Mouse (Mus musculus): ENCODE data around the gene Gm3476. TPM values are rescaled to one million over a fixed set of nuclear protein-coding genes. Genes with fewer than 3 reads are reported as not detected.
"Not testable (repeated sequence)": the region's sequence is repeated elsewhere in the genome, so short reads cannot be mapped to it uniquely, and the experiment has no call there.

Gm3476 gene
- not detected in 2 replicates for polyA plus RNA-seq (2014; fragmentation: Nextera tagmentation; extraction: Ambion mirVana)

GRCm38 (mm10) chr14:6125707-6126106, at the start of gene Gm3476:
Gene Gm3476, minus strand, starts transcription at chr14:6125807.
- H3K4me3 ChIP-seq (ENCODE audit: low read depth, low read length); H3K27me3 ChIP-seq (ENCODE audit: control insufficient read depth, insufficient read depth, low read length); H3K4me1 ChIP-seq (ENCODE audit: control insufficient read depth, insufficient read depth, low read length); H3K36me3 ChIP-seq (ENCODE audit: control insufficient read depth, insufficient read depth, low read length); H3K27ac ChIP-seq (ENCODE audit: low read length); H3K9ac ChIP-seq (replicated peaks; ENCODE audit: low read depth, low read length); H3K9me3 ChIP-seq (ENCODE audit: control insufficient read depth, low read depth, low read length); ATAC-seq (ENCODE audit: insufficient number of reproducible peaks, insufficient read depth, low FRiP score, low read depth); H3K4me2 ChIP-seq (replicated peaks; ENCODE audit: low read depth, low read length): not testable (repeated sequence)
- no CpG with 5 or more reads among the region's 1 CpGs for WGBS

- not testable (repeated sequence) for H3K9ac ChIP-seq (replicated peaks; ENCODE audit: low read depth, low read length); H3K9me3 ChIP-seq (ENCODE audit: control insufficient read depth, low read depth, low read length); ATAC-seq (ENCODE audit: insufficient number of reproducible peaks, insufficient read depth, low FRiP score, low read depth); H3K27me3 ChIP-seq (ENCODE audit: control insufficient read depth, insufficient read depth, low read length); H3K27ac ChIP-seq (ENCODE audit: low read length); H3K4me1 ChIP-seq (ENCODE audit: control insufficient read depth, insufficient read depth, low read length); H3K4me3 ChIP-seq (ENCODE audit: low read depth, low read length); H3K36me3 ChIP-seq (ENCODE audit: control insufficient read depth, insufficient read depth, low read length); H3K4me2 ChIP-seq (replicated peaks; ENCODE audit: low read depth, low read length)
- 92% methylated on average over 2 of the region's 9 CpGs for WGBS
Measured at GRCm38 (mm10) chr14:6163538-6163937, 37.9 kb upstream of the Gm3476 start.

- no CpG with 5 or more reads among the region's 1 CpGs for WGBS
- H3K27me3 ChIP-seq (ENCODE audit: control insufficient read depth, insufficient read depth, low read length); H3K4me2 ChIP-seq (replicated peaks; ENCODE audit: low read depth, low read length); H3K9me3 ChIP-seq (ENCODE audit: control insufficient read depth, low read depth, low read length); H3K4me3 ChIP-seq (ENCODE audit: low read depth, low read length); ATAC-seq (ENCODE audit: insufficient number of reproducible peaks, insufficient read depth, low FRiP score, low read depth); H3K36me3 ChIP-seq (ENCODE audit: control insufficient read depth, insufficient read depth, low read length); H3K4me1 ChIP-seq (ENCODE audit: control insufficient read depth, insufficient read depth, low read length); H3K9ac ChIP-seq (replicated peaks; ENCODE audit: low read depth, low read length); H3K27ac ChIP-seq (ENCODE audit: low read length): not testable (repeated sequence)
Measured at GRCm38 (mm10) chr14:6161085-6161484, 35.5 kb upstream of the Gm3476 start.

- Histone ChIP-seq H3K4me3 (ENCODE audit: low read depth, low read length) (peak within 1 kb of the TSS; percentile 24), H3K4me2 (replicated peaks; ENCODE audit: low read depth, low read length) (peak within 1 kb of the TSS; percentile 35)
- H3K27ac ChIP-seq (ENCODE audit: low read length); H3K9me3 ChIP-seq (ENCODE audit: control insufficient read depth, low read depth, low read length); H3K9ac ChIP-seq (replicated peaks; ENCODE audit: low read depth, low read length); H3K36me3 ChIP-seq (ENCODE audit: control insufficient read depth, insufficient read depth, low read length); H3K4me1 ChIP-seq (ENCODE audit: control insufficient read depth, insufficient read depth, low read length); H3K27me3 ChIP-seq (ENCODE audit: control insufficient read depth, insufficient read depth, low read length): not testable (repeated sequence)
- whole genome bisulfite sequencing, result under 1% methylated on average over 26 of the region's 51 CpGs
- peak; percentile 85; the same call in 1 of the 2 replicates for ATAC-seq (ENCODE audit: insufficient number of reproducible peaks, insufficient read depth, low FRiP score, low read depth)
Measured at GRCm38 (mm10) chr14:6108272-6108925, 17.2 kb downstream of the Gm3476 start, which contains the start of gene Gm3468. Gene Gm3468, minus strand, starts transcription at chr14:6108665.

- not testable (repeated sequence) for H3K36me3 ChIP-seq (ENCODE audit: control insufficient read depth, insufficient read depth, low read length); H3K9ac ChIP-seq (replicated peaks; ENCODE audit: low read depth, low read length); H3K4me3 ChIP-seq (ENCODE audit: low read depth, low read length); H3K27me3 ChIP-seq (ENCODE audit: control insufficient read depth, insufficient read depth, low read length); ATAC-seq (ENCODE audit: insufficient number of reproducible peaks, insufficient read depth, low FRiP score, low read depth); H3K4me1 ChIP-seq (ENCODE audit: control insufficient read depth, insufficient read depth, low read length); H3K27ac ChIP-seq (ENCODE audit: low read length); H3K9me3 ChIP-seq (ENCODE audit: control insufficient read depth, low read depth, low read length)
- H3K4me2 ChIP-seq (replicated peaks; ENCODE audit: low read depth, low read length), result peak overlapping the region; percentile 35
- 12% methylated on average over 8 of the region's 9 CpGs for WGBS
Measured at GRCm38 (mm10) chr14:6107500-6107899, 18.1 kb downstream of the Gm3476 start.

GRCm38 (mm10) chr14:6093842-6094241, 31.8 kb downstream of the Gm3476 start, which contains the start of gene Gm8206:
Gene Gm8206, minus strand, starts transcription at chr14:6093942.
- not testable (repeated sequence) for H3K27me3 ChIP-seq (ENCODE audit: control insufficient read depth, insufficient read depth, low read length); H3K9me3 ChIP-seq (ENCODE audit: control insufficient read depth, low read depth, low read length); ATAC-seq (ENCODE audit: insufficient number of reproducible peaks, insufficient read depth, low FRiP score, low read depth); H3K27ac ChIP-seq (ENCODE audit: low read length); H3K4me1 ChIP-seq (ENCODE audit: control insufficient read depth, insufficient read depth, low read length); H3K4me3 ChIP-seq (ENCODE audit: low read depth, low read length); H3K36me3 ChIP-seq (ENCODE audit: control insufficient read depth, insufficient read depth, low read length); H3K4me2 ChIP-seq (replicated peaks; ENCODE audit: low read depth, low read length); H3K9ac ChIP-seq (replicated peaks; ENCODE audit: low read depth, low read length)
- WGBS, result 83% methylated on average over 2 of the region's 3 CpGs

GRCm38 (mm10) chr14:6058167-6058566, 67.4 kb downstream of the Gm3476 start, which contains the start of gene Gm6337:
Gene Gm6337, minus strand, starts transcription at chr14:6058267.
- not testable (repeated sequence) for H3K9ac ChIP-seq (replicated peaks; ENCODE audit: low read depth, low read length); H3K9me3 ChIP-seq (ENCODE audit: control insufficient read depth, low read depth, low read length); H3K4me1 ChIP-seq (ENCODE audit: control insufficient read depth, insufficient read depth, low read length); H3K4me2 ChIP-seq (replicated peaks; ENCODE audit: low read depth, low read length); H3K27me3 ChIP-seq (ENCODE audit: control insufficient read depth, insufficient read depth, low read length); ATAC-seq (ENCODE audit: insufficient number of reproducible peaks, insufficient read depth, low FRiP score, low read depth); H3K4me3 ChIP-seq (ENCODE audit: low read depth, low read length); H3K27ac ChIP-seq (ENCODE audit: low read length); H3K36me3 ChIP-seq (ENCODE audit: control insufficient read depth, insufficient read depth, low read length)
- WGBS, result 93% methylated on average over 3 of the region's 4 CpGs
